Mouse (Mus musculus): ENCODE data around the gene Thra. TPM values are rescaled to one million over a fixed set of nuclear protein-coding genes. Genes with fewer than 3 reads are reported as not detected.
A peak's percentile ranks its signal among the peaks of the same experiment; 100 is the strongest.

Gene Thra
- polyA plus RNA-seq, 1 experiment: 128 TPM

GRCm38 (mm10) chr11:98787691-98788090, 47.3 kb downstream of the Thra start:
- H3K27ac ChIP-seq (ENCODE audit: insufficient read depth, low read depth, low read length): no peak overlapping the region
- H3K36me3 ChIP-seq (ENCODE audit: control insufficient read depth, insufficient read depth, low read length): no peaks in the 10 kb centered on the region
- WGBS: 85% methylated on average over 1 of the region's 1 CpGs
- no peak overlapping the region for H3K4me3 ChIP-seq (ENCODE audit: low read depth, low read length)
- TF ChIP-seq CTCF (IDR thresholded peaks at IDR 0.05; ENCODE audit: extremely low read depth, insufficient read length, insufficient replicate concordance, low read depth, low read length): peak; percentile 46; the same call in 1 of the 2 replicates
- no peak for TF ChIP-seq POLR2A (IDR thresholded peaks at IDR 0.05; ENCODE audit: low read depth, low read length)
- H3K4me1 ChIP-seq (ENCODE audit: control insufficient read depth, insufficient read depth, insufficient read length, low read length): peaks cover 26% of the 10 kb centered on the region
- no peaks in the 10 kb centered on the region for H3K27me3 ChIP-seq (ENCODE audit: control insufficient read depth, insufficient read depth, low read length)

GRCm38 (mm10) chr11:98788139-98788538, 47.7 kb downstream of the Thra start:
- H3K4me1 ChIP-seq (ENCODE audit: control insufficient read depth, insufficient read depth, insufficient read length, low read length): peaks cover 23% of the 10 kb centered on the region
- TF ChIP-seq CTCF (IDR thresholded peaks at IDR 0.05; ENCODE audit: extremely low read depth, insufficient read length, insufficient replicate concordance, low read depth, low read length) (no peak), POLR2A (IDR thresholded peaks at IDR 0.05; ENCODE audit: low read depth, low read length) (no peak)
- WGBS: 92% methylated on average over 5 of the region's 5 CpGs
- no peaks in the 10 kb centered on the region for H3K27me3 ChIP-seq (ENCODE audit: control insufficient read depth, insufficient read depth, low read length)
- H3K4me3 ChIP-seq (ENCODE audit: low read depth, low read length): no peak overlapping the region
- H3K36me3 ChIP-seq (ENCODE audit: control insufficient read depth, insufficient read depth, low read length): no peaks in the 10 kb centered on the region
- H3K27ac ChIP-seq (ENCODE audit: insufficient read depth, low read depth, low read length): peak overlapping the region; percentile 67

GRCm38 (mm10) chr11:98788550-98789218, 48.2 kb downstream of the Thra start:
- peak; percentile 74; the same call in 1 of the 2 replicates for TF ChIP-seq CTCF (IDR thresholded peaks at IDR 0.05; ENCODE audit: extremely low read depth, insufficient read length, insufficient replicate concordance, low read depth, low read length)
- TF ChIP-seq POLR2A (IDR thresholded peaks at IDR 0.05; ENCODE audit: low read depth, low read length): no peak; the same call in 1 of the 2 replicates
- H3K27ac ChIP-seq (ENCODE audit: insufficient read depth, low read depth, low read length): peak overlapping the region; percentile 67
- peaks cover 22% of the 10 kb centered on the region for H3K4me1 ChIP-seq (ENCODE audit: control insufficient read depth, insufficient read depth, insufficient read length, low read length)
- peak overlapping the region; percentile 60 for H3K4me3 ChIP-seq (ENCODE audit: low read depth, low read length)
- 3% methylated on average over 18 of the region's 18 CpGs for WGBS
- no peaks in the 10 kb centered on the region for H3K36me3 ChIP-seq (ENCODE audit: control insufficient read depth, insufficient read depth, low read length)
- no peaks in the 10 kb centered on the region for H3K27me3 ChIP-seq (ENCODE audit: control insufficient read depth, insufficient read depth, low read length)

- under 1% methylated on average over 25 of the region's 25 CpGs for WGBS
- H3K27me3 ChIP-seq (ENCODE audit: control insufficient read depth, insufficient read depth, low read length): no peaks in the 10 kb centered on the region
- H3K27ac ChIP-seq (ENCODE audit: insufficient read depth, low read depth, low read length): peak overlapping the region; percentile 54
- H3K36me3 ChIP-seq (ENCODE audit: control insufficient read depth, insufficient read depth, low read length): no peaks in the 10 kb centered on the region
- peak overlapping the region; percentile 60 for H3K4me3 ChIP-seq (ENCODE audit: low read depth, low read length)
- H3K4me1 ChIP-seq (ENCODE audit: control insufficient read depth, insufficient read depth, insufficient read length, low read length): peaks cover 15% of the 10 kb centered on the region
- no peak for TF ChIP-seq CTCF (IDR thresholded peaks at IDR 0.05; ENCODE audit: extremely low read depth, insufficient read length, insufficient replicate concordance, low read depth, low read length)
- no peak for TF ChIP-seq POLR2A (IDR thresholded peaks at IDR 0.05; ENCODE audit: low read depth, low read length)
These were observed 48.9 kb downstream of the Thra start for GRCm38 (mm10) chr11:98789219-98789807.

- peak overlapping the region; percentile 52 for H3K27ac ChIP-seq (ENCODE audit: insufficient read depth, low read depth, low read length)
- 11% methylated on average over 5 of the region's 5 CpGs for WGBS
- TF ChIP-seq CTCF (IDR thresholded peaks at IDR 0.05; ENCODE audit: extremely low read depth, insufficient read length, insufficient replicate concordance, low read depth, low read length) (no peak), POLR2A (IDR thresholded peaks at IDR 0.05; ENCODE audit: low read depth, low read length) (no peak)
These were observed 49.4 kb downstream of the Thra start for GRCm38 (mm10) chr11:98789824-98790223.

GRCm38 (mm10) chr11:98790631-98791205, 50.3 kb downstream of the Thra start:
- no peaks in the 10 kb centered on the region for H3K36me3 ChIP-seq (ENCODE audit: control insufficient read depth, insufficient read depth, low read length)
- no peak for TF ChIP-seq CTCF (IDR thresholded peaks at IDR 0.05; ENCODE audit: extremely low read depth, insufficient read length, insufficient replicate concordance, low read depth, low read length)
- no peak for TF ChIP-seq POLR2A (IDR thresholded peaks at IDR 0.05; ENCODE audit: low read depth, low read length)
- H3K4me1 ChIP-seq (ENCODE audit: control insufficient read depth, insufficient read depth, insufficient read length, low read length): peaks cover 6% of the 10 kb centered on the region
- H3K27me3 ChIP-seq (ENCODE audit: control insufficient read depth, insufficient read depth, low read length): no peaks in the 10 kb centered on the region
- peak overlapping the region; percentile 52 for H3K27ac ChIP-seq (ENCODE audit: insufficient read depth, low read depth, low read length)
- H3K4me3 ChIP-seq (ENCODE audit: low read depth, low read length): no peak overlapping the region
- WGBS: 47% methylated on average over 5 of the region's 5 CpGs

More at GRCm38 (mm10) chr11:98789824-98790223, 49.4 kb downstream of the Thra start:
- Histone ChIP-seq H3K36me3 (ENCODE audit: control insufficient read depth, insufficient read depth, low read length) (no peaks in the 10 kb centered on the region), H3K4me3 (ENCODE audit: low read depth, low read length) (no peak overlapping the region), H3K27me3 (ENCODE audit: control insufficient read depth, insufficient read depth, low read length) (no peaks in the 10 kb centered on the region), H3K4me1 (ENCODE audit: control insufficient read depth, insufficient read depth, insufficient read length, low read length) (peaks cover 12% of the 10 kb centered on the region)

GRCm38 (mm10) chr11:98791448-98791847, 51.0 kb downstream of the Thra start:
- H3K27me3 ChIP-seq (ENCODE audit: control insufficient read depth, insufficient read depth, low read length): no peaks in the 10 kb centered on the region
- no peak overlapping the region for H3K27ac ChIP-seq (ENCODE audit: insufficient read depth, low read depth, low read length)
- TF ChIP-seq CTCF (IDR thresholded peaks at IDR 0.05; ENCODE audit: extremely low read depth, insufficient read length, insufficient replicate concordance, low read depth, low read length) (no peak), POLR2A (IDR thresholded peaks at IDR 0.05; ENCODE audit: low read depth, low read length) (no peak)
- H3K36me3 ChIP-seq (ENCODE audit: control insufficient read depth, insufficient read depth, low read length): no peaks in the 10 kb centered on the region
- WGBS: 91% methylated on average over 1 of the region's 1 CpGs
- H3K4me3 ChIP-seq (ENCODE audit: low read depth, low read length): no peak overlapping the region
- H3K4me1 ChIP-seq (ENCODE audit: control insufficient read depth, insufficient read depth, insufficient read length, low read length): no peaks in the 10 kb centered on the region; the same call in 1 of the 2 replicates

Measured in small intestine, adult 2 months (tissue).